Mouse (Mus musculus) ES-E14 (cell line): ENCODE data around the gene Eif3l. TPM values are rescaled to one million over a fixed set of nuclear protein-coding genes. Genes with fewer than 3 reads are reported as not detected.

Experiments
- DNase-seq: peaks from one replicate; pipeline ENCODE4 v3.0.0-alpha.2; 2013; ENCODE audit warnings: low read depth, low spot score
- H3K27ac ChIP-seq: 2 replicates; pipeline ENCODE4 v1.5.1; 2012; ENCODE audit warnings: low read depth, mild to moderate bottlenecking, low read length, moderate library complexity, mixed read lengths; ENCODE audit not compliant: poor library complexity, insufficient read depth, severe bottlenecking
- H3K36me3 ChIP-seq: 2 replicates; pipeline ENCODE4 v1.6.1; 2012; ENCODE audit warnings: mild to moderate bottlenecking, low read length, moderate library complexity, mixed read lengths; ENCODE audit not compliant: control insufficient read depth, poor library complexity, insufficient read depth, severe bottlenecking
- H3K4me1 ChIP-seq, 2 experiments: fragments of 150-350 bp in 1 of 2; sonication (generic) in 1 of 2; 2 replicates each; pipeline ENCODE4 v1.6.1; 2012; ENCODE audit warnings: low read length in 2 of 2, mild to moderate bottlenecking in 1 of 2, mixed read lengths in 1 of 2; ENCODE audit not compliant: control insufficient read depth in 2 of 2, insufficient read depth in 2 of 2, poor library complexity in 1 of 2
- H3K4me3 ChIP-seq, 2 experiments: fragments of 150-350 bp in 1 of 2; sonication (generic) in 1 of 2; 2 replicates each; pipeline ENCODE4 v1.5.1; 2012; ENCODE audit warnings: low read length in 2 of 2, low read depth in 1 of 2, mild to moderate bottlenecking in 1 of 2, mixed read lengths in 1 of 2; ENCODE audit not compliant: insufficient read depth in 1 of 2, poor library complexity in 1 of 2, severe bottlenecking in 1 of 2
- H3K9ac ChIP-seq: 2 replicates; pipeline ENCODE4 v1.6.1; 2012; ENCODE audit warnings: low read depth, mild to moderate bottlenecking, low read length, mixed read lengths; ENCODE audit not compliant: poor library complexity, insufficient read depth, severe bottlenecking
- H3K9me3 ChIP-seq: fragments of 150-350 bp; sonication (generic); 2 replicates; pipeline ENCODE4 v1.6.1; 2012; ENCODE audit warnings: low read depth, mild to moderate bottlenecking, low read length; ENCODE audit not compliant: control insufficient read depth, insufficient read depth
- CHD2 ChIP-seq: IDR thresholded peaks from 2 replicates; pipeline ENCODE4 v1.6.1; 2014; ENCODE audit warnings: mild to moderate bottlenecking, low read depth, low read length, inconsistent platforms
- HCFC1 ChIP-seq: IDR thresholded peaks from 2 replicates; pipeline ENCODE4 v1.6.1; 2012; ENCODE audit warnings: low read length, inconsistent platforms, borderline replicate concordance; ENCODE audit not compliant: insufficient read depth
- MAFK ChIP-seq: IDR thresholded peaks from 2 replicates; pipeline ENCODE4 v1.6.1; 2014; ENCODE audit warnings: mild to moderate bottlenecking, low read depth, low read length, inconsistent platforms; ENCODE audit not compliant: insufficient read depth
- ZC3H11A ChIP-seq: IDR thresholded peaks from 2 replicates; pipeline ENCODE4 v1.6.1; 2012; ENCODE audit warnings: low read depth, mild to moderate bottlenecking, inconsistent platforms, low read length, borderline replicate concordance
- ZNF384 ChIP-seq: IDR thresholded peaks from 2 replicates; pipeline ENCODE4 v1.6.1; 2012; ENCODE audit warnings: low read depth, low read length, inconsistent platforms
- in situ Hi-C, 2 experiments: fragments of 600-800 bp; cut with MboI; formaldehyde crosslinking; loops; one replicate each; pipeline ENCODE4 v1.15.1; 2025; ENCODE audit warnings: low sequenced_read_pairs in 2 of 2, inconsistent platforms in 1 of 2; ENCODE audit not compliant: unreplicated experiment in 2 of 2
- total RNA-seq: library from RNA; depleted of rRNA; stranded (reverse); fragments of 300-350 nt; gene quantifications from 2 replicates; pipeline ENCODE4 v1.2.3, GENCODE M21; 2012

The Eif3l gene
- total RNA-seq, 1 experiment = 380 TPM

DNA sequence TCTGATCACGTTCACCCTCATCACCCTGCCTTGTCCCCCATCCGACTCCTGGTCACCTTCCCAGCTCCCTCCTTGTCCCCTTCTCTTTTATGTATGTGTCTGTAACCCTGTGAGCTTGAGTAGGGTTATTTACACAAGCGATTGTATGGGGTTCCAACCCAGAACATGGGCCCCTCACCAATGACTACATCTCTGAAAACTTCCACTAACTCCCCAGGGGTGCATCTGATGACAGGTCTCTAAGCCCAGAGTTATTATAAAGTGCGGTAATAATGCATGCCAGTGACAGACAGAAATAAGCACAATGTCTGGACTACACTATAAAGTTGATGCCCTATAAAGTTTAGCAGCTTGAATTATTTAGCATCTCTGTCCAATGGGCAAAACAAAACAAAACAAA, 25.4 kb downstream of the Eif3l start:
- Histone ChIP-seq H3K4me3 (no peak overlapping the region), H3K9ac (no peak overlapping the region), H3K36me3 (peaks cover 10% of the 10 kb centered on the region), H3K9me3 (no peaks in the 10 kb centered on the region), H3K4me1 (peaks cover 0 to 10% of the 10 kb centered on the region in 2 experiments; a peak in 2 of 4 replicates), H3K27ac (no peak overlapping the region)
- no peak for DNase-seq
- in situ Hi-C loops = no loop called here
- TF ChIP-seq CHD2 = no peak
- no peak for TF ChIP-seq ZC3H11A
- no peak for TF ChIP-seq MAFK

DNA sequence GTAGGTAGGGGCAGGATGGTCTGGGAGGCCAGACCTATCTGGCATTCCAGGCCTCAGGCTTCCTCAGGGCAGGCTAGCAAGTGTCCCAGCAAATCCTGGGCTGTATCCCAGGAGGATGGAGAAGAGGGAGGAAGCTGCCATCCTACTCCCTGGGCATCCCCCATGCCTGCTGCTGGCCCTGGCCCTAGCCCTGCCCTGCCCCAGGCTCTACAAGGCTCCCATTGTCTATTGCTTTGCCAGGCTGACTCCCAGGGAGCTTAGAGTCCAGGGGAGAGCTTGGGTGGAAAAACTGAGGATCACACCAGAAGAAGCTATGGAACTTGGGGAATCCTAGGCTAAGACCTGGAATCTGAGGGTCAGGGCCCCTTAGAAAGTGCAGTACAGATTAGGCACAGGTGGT, 26.6 kb downstream of the Eif3l start:
- no peaks in the 10 kb centered on the region for H3K36me3 ChIP-seq
- H3K4me3 ChIP-seq = no peak overlapping the region
- H3K9ac ChIP-seq = no peak overlapping the region
- DNase-seq = no peak
- in situ Hi-C loops = no loop called here
- peaks cover 0 to 10% of the 10 kb centered on the region in 2 experiments; a peak in 2 of 4 replicates for H3K4me1 ChIP-seq
- no peak for TF ChIP-seq ZNF384
- no peak for TF ChIP-seq CHD2
- TF ChIP-seq ZC3H11A = no peak
- no peak for TF ChIP-seq HCFC1
- TF ChIP-seq MAFK = no peak
- no peaks in the 10 kb centered on the region for H3K9me3 ChIP-seq
- no peak overlapping the region for H3K27ac ChIP-seq

DNA sequence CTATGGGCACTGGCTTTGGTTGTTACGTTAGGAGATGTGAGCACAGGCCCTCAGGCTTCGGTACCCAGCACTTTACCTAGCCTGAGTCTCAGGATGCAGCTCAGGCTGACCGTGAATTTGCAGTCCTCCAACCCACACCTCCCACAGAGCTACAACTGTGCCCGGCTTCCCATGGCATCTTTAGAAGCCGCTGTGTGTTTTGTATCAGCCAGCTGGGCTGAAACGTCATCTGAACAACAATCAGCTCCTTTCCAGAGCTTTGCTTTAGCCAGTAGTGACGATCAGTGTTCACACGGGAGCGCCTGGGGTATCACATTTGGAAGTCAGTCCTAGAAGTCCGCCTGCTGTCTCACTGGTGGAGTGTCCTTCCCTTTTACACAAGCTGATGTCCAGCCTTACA, 28.3 kb downstream of the Eif3l start:
- H3K4me1 ChIP-seq = peaks cover 2 to 3% of the 10 kb centered on the region in 2 experiments; a peak in 2 of 4 replicates
- no peak overlapping the region for H3K27ac ChIP-seq
- TF ChIP-seq CHD2 = no peak
- TF ChIP-seq ZNF384 = no peak
- no peak for TF ChIP-seq ZC3H11A
- TF ChIP-seq HCFC1 = no peak
- TF ChIP-seq MAFK = no peak
- DNase-seq = no peak
- in situ Hi-C loops = no loop called here
- no peaks in the 10 kb centered on the region for H3K36me3 ChIP-seq
- H3K9me3 ChIP-seq = no peaks in the 10 kb centered on the region
- H3K4me3 ChIP-seq = no peak overlapping the region
- no peak overlapping the region for H3K9ac ChIP-seq

DNA sequence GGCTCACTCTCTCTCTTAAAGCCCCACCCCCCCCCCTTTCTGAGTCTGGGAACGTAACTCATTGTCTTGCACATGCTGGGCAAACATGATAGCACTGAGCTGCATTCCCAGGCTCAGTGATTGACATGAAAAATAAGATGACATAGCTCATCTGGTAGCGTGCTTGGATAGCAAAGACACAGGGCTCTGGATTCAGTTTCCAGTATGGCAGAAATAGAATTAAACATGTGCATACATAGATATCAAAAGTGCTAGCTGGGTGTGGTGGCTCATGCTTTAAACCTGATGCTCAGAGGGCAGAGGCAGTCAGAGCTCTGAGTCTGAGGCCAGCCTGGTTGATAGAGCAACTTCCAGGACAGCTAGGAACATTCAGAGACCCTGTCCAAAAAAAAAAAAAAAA, 30.8 kb downstream of the Eif3l start:
- H3K4me3 ChIP-seq = no peak overlapping the region
- peaks cover 4 to 6% of the 10 kb centered on the region in 2 experiments; a peak in 2 of 4 replicates for H3K4me1 ChIP-seq
- no peak overlapping the region for H3K27ac ChIP-seq
- DNase-seq = no peak
- in situ Hi-C loops = no loop called here
- no peaks in the 10 kb centered on the region for H3K9me3 ChIP-seq
- no peak overlapping the region for H3K9ac ChIP-seq
- H3K36me3 ChIP-seq = no peaks in the 10 kb centered on the region
- TF ChIP-seq MAFK = no peak
- no peak for TF ChIP-seq HCFC1

DNA sequence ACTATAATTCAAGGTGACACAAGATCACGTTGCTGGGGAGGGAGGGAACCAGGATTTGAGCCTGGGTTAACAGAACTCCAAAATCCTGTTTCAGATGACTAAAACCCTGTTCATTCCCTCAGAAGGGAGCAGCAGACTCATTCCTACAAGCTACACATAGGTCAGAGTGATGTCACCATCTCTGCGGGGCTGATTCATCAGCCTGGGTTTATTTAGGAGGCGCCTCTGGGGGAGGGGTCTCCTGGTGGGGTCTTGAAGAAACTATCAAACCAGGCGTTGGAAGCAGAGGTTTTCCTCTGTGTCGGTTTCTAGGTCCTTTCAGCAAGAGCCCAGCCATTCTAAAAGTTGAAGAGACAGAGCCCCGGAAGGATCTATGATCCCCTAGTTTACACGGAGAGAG, 33.0 kb downstream of the Eif3l start:
- no peak overlapping the region for H3K9ac ChIP-seq
- no peaks in the 10 kb centered on the region; the same call in 1 of the 2 replicates for H3K36me3 ChIP-seq
- H3K9me3 ChIP-seq = no peaks in the 10 kb centered on the region
- TF ChIP-seq ZC3H11A = no peak
- no peak for TF ChIP-seq CHD2
- TF ChIP-seq HCFC1 = no peak
- TF ChIP-seq ZNF384 = no peak
- TF ChIP-seq MAFK = no peak
- peak overlapping the region in 1 of 2 experiments; percentile 90; a peak in 2 of 4 replicates for H3K4me3 ChIP-seq
- peaks cover 4 to 9% of the 10 kb centered on the region in 2 experiments; a peak in 2 of 4 replicates for H3K4me1 ChIP-seq
- no peak overlapping the region for H3K27ac ChIP-seq
- no peak for DNase-seq
- in situ Hi-C loops = no loop called here
